Mouse (Mus musculus) forebrain, embryonic 10.5 days (tissue): Measurements from ENCODE around the gene Rgs9. TPM values are rescaled to one million over a fixed set of nuclear protein-coding genes. Genes with fewer than 3 reads are reported as not detected.

ENCODE experiments used
- DNase-seq: peaks from one replicate; pipeline ENCODE4 v3.0.0-alpha.2; 2017; ENCODE audit warnings: low spot score; ENCODE audit errors: extremely low spot score
- H3K27ac ChIP-seq: fragments of 300-500 bp; sonication (generic); 2 replicates; pipeline ENCODE4 v1.5.1; 2016; ENCODE audit warnings: mild to moderate bottlenecking
- H3K27me3 ChIP-seq: fragments of 300-500 bp; sonication (generic); 2 replicates; pipeline ENCODE4 v1.6.1; 2016; ENCODE audit warnings: mild to moderate bottlenecking; ENCODE audit not compliant: poor library complexity, severe bottlenecking
- H3K36me3 ChIP-seq: fragments of 300-500 bp; sonication (generic); replicated peaks from 2 replicates; pipeline ENCODE4 v1.6.1; 2016; ENCODE audit warnings: mild to moderate bottlenecking, moderate library complexity
- H3K4me1 ChIP-seq: fragments of 300-500 bp; sonication (generic); 2 replicates; pipeline ENCODE4 v1.6.1; 2016
- H3K4me3 ChIP-seq: fragments of 300-500 bp; sonication (generic); 2 replicates; pipeline ENCODE4 v1.5.1; 2016; ENCODE audit warnings: mild to moderate bottlenecking, moderate library complexity
- H3K9me3 ChIP-seq: fragments of 300-500 bp; sonication (generic); 2 replicates; pipeline ENCODE4 v1.6.1; 2016; ENCODE audit warnings: mild to moderate bottlenecking, moderate library complexity
- WGBS: fragments of 180-500 bp; shearing (Covaris S2); methylation state at CpG from one replicate; pipeline ENCODE4 v1.1.7; 2016; 5-methylcytosine and 5-hydroxymethylcytosine counted together
- polyA plus RNA-seq: library from polyadenylated mRNA; unstranded; fragments of >200 nt; fragmentation: Nextera tagmentation; extraction: Ambion mirVana; gene quantifications from 2 replicates; pipeline ENCODE4 v1.2.1, GENCODE M21; 2016

The Rgs9 gene
- polyA plus RNA-seq, 1 experiment from 2014 or later, result 1.3 TPM

DNA sequence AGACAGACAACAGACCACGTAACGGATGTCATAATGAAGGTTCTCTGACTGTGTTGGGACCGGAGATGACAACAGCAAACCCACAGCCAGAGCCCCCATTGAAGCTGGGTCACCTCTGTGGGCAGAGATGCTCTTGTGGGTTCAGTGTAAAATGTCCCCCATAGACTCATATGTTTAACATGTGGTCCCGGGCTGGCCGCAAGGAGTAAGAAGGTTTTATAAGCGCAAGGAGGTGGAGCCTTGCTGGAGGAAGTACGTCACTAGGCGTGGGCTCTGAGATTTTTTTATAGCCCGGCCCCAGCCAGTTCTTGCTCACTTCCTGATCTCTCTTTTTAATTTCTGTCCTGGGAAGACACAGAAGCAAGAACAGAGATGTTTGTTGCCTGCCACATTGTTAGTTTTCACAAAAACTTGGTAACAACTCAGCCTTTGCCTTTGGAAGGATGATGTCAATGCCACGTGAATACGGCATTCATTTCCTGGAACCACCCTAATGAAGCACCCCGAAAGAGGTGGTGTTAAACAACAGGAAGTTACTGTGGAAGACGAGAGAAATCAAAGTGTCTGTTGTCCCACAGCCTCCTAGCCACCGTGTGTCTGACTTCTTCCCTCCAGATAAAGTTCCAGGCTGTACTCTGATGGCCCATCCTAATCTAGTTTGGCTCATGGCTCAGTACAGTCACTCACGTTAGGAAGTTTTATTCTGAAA lies 79.1 kb downstream of the Rgs9 start:
- H3K27me3 ChIP-seq, result peaks cover 15% of the 10 kb centered on the region
- no peaks in the 10 kb centered on the region for H3K9me3 ChIP-seq
- no peak overlapping the region; the same call in 1 of the 2 replicates for H3K27ac ChIP-seq
- no peak overlapping the region for H3K4me3 ChIP-seq
- H3K36me3 ChIP-seq, result no peaks in the 10 kb centered on the region
- no peak for DNase-seq
- WGBS, result 84% methylated on average over 15 of the region's 15 CpGs
- H3K4me1 ChIP-seq, result peaks cover 23% of the 10 kb centered on the region

DNA sequence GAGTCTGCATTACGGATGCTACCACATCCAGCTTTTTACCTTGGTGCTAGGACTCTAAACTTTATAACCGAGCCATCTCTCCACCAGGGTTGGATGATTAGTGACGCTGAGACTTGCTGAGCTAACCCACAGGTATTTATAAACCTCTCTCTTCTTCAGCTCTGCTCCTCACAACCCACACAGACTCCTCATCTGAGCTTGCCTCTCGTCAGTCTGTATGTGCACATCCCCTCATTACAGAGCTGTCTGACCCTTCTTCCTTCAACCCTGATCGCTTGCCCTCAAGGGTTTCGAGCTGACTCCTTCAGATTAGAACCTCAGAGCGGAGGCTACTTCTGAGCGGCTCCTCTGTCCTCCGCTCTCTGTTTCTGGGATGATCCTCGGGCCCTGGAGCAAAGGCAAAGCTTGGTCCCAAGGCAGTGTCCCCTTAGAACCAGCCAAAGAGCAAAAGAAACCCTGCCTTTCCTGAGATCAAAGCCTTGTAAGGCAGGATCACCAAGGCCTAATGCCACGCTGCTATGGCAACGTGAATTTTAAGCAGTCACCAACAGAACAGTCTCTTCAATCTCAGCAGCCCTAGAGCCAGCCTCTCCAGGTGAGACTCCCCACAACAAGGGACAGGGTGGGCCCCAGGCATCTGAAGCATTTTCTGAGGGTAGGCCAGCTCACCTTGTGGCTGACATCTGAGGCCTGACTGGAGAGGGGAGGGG lies 79.9 kb downstream of the Rgs9 start:
- Histone ChIP-seq H3K4me3 (peak overlapping the region; percentile 10; the same call in 1 of the 2 replicates), H3K9me3 (no peaks in the 10 kb centered on the region), H3K27me3 (peaks cover 19% of the 10 kb centered on the region), H3K36me3 (no peaks in the 10 kb centered on the region), H3K4me1 (peaks cover 23% of the 10 kb centered on the region), H3K27ac (peak overlapping the region; percentile 73)
- DNase-seq, result peak; percentile 46
- 28% methylated on average over 12 of the region's 12 CpGs for WGBS

DNA sequence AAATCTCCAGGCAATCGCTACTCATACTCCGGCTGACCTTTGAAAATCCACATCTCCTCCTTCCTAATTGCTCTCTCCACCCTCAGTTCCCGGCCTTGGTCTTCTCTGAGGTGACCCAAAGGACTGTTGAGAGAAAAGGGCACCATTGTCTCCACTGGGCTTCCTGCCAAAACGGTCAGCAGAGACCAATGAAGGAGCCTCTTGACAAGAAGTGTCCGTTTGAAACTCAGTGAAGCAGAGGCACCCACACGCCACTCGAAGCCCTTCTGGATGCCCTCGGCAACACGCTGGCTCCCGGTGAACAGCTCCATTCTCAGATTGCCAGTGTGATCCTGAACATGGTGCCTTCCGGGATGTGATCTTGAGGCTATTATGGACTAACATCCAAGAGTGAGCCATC lies 87.2 kb downstream of the Rgs9 start:
- no peaks in the 10 kb centered on the region for H3K9me3 ChIP-seq
- WGBS, result 41% methylated on average over 11 of the region's 11 CpGs
- no peaks in the 10 kb centered on the region for H3K36me3 ChIP-seq
- peaks cover 37% of the 10 kb centered on the region for H3K4me1 ChIP-seq
- H3K27me3 ChIP-seq, result peaks cover 36% of the 10 kb centered on the region
- no peak overlapping the region for H3K4me3 ChIP-seq
- H3K27ac ChIP-seq, result peak overlapping the region; percentile 57
- DNase-seq, result no peak

DNA sequence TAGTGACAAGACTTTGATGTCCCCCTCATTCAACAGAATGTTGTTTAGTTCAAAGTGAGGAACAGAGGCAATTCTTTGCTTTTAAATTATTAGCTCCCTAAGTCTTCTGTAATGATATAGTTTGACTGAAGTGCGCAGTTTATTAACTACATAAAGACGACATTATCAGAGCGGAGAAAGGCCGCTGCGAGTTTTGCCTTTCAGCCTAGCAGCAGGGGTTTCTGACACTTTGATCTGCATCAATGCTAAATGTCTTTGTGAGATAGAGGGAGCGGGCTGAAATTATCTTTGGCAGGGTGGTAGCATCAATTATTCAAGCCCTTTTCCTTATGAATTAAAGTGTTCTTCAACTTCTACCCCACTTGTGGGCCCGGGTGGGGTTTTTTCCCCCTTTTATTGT lies 87.6 kb downstream of the Rgs9 start:
- Histone ChIP-seq H3K36me3 (no peaks in the 10 kb centered on the region), H3K27me3 (peaks cover 36% of the 10 kb centered on the region), H3K9me3 (no peaks in the 10 kb centered on the region), H3K27ac (peak overlapping the region; percentile 57; the same call in 1 of the 2 replicates), H3K4me3 (no peak overlapping the region), H3K4me1 (peaks cover 41% of the 10 kb centered on the region)
- no peak for DNase-seq
- 36% methylated on average over 7 of the region's 7 CpGs for WGBS

DNA sequence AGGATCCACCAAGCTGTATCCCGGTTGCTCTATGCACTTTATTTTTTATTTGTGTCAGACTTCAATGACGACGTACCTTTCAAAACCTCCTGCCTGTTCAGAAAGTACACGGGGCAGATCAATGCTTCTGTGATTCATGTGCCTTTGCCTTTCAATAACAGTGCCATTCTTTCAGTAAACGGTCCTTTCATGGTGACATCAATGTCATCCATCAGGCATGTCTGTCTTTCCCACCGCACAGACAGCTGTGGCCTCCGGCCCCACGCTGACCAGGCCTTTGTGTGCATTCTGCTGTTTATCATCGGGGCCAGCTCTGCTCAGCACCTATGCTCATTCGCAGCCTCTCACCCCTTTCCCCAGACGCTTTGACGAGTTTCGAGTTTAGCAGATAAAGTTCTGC lies 91.2 kb downstream of the Rgs9 start:
- H3K4me3 ChIP-seq, result no peak overlapping the region

DNA sequence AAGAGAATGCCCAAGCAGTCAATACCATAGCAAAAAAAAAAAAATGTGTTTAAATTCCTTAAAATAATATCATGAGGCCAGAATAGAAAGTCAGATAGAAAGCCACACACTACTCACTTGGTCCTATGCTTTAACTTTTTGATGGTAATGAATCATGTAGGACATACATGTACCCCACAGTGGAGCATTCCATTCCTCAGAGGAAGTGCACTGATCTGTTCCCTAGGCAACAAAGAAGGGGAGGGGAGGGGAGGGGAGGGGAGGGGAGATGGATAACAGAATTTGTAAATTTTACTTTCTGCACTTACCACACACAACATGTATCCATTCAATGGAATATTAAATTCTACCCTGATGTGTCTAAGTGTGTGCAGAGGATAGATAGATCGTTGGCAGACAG lies 91.9 kb downstream of the Rgs9 start:
- DNase-seq, result no peak
- Histone ChIP-seq H3K27me3 (peaks cover 28% of the 10 kb centered on the region), H3K4me3 (no peak overlapping the region), H3K4me1 (peaks cover 36% of the 10 kb centered on the region), H3K27ac (no peak overlapping the region), H3K36me3 (no peaks in the 10 kb centered on the region), H3K9me3 (no peaks in the 10 kb centered on the region)
- WGBS, result 95% methylated on average over 1 of the region's 1 CpGs

More for the DNA sequence above, 91.2 kb downstream of the Rgs9 start:
- no peaks in the 10 kb centered on the region for H3K36me3 ChIP-seq
- H3K27ac ChIP-seq, result 0 out of 2 replicates have a peak overlapping the region, but pooled peaks have one; percentile 16
- no peak for DNase-seq
- 51% methylated on average over 13 of the region's 13 CpGs for WGBS
- H3K9me3 ChIP-seq, result no peaks in the 10 kb centered on the region
- peaks cover 28% of the 10 kb centered on the region for H3K27me3 ChIP-seq
- H3K4me1 ChIP-seq, result peaks cover 41% of the 10 kb centered on the region

DNA sequence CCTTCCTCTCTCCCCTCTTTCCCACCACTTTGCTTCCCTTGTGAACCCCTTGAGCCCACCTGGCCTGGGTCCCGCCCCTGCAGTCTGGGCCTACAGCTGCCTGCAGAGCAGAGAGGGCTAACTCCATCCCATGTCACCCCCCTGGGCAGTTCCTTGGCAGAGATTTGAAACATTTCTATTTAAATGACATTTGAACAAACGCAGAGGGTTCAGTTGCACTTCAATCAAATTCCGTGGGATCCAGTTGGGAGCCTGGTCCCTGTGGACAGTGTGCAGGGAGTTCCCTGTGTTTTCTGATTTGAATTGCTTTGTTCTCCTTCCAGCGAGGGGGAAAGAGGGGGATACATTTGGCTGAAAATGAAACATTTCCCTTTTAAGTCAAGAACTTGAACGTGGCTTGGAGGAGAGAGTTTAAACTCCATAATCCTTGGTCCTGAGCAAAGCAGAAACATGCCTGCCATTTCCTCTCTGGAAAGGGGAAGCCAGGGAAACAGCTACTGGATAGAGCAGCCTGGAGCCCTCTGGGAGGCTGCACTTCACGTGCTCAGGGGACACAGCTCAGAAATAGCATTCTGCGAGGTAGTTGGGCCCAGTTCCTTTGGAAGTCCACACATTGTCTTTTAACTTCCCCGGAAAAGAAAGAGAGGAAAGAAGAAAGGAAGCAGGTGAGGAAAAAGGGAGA lies 98.2 kb downstream of the Rgs9 start:
- peaks cover 8% of the 10 kb centered on the region; the same call in 1 of the 2 replicates for H3K27me3 ChIP-seq
- no peaks in the 10 kb centered on the region for H3K9me3 ChIP-seq
- H3K36me3 ChIP-seq, result no peaks in the 10 kb centered on the region
- 57% methylated on average over 8 of the region's 8 CpGs for WGBS
- no peak overlapping the region for H3K4me3 ChIP-seq
- H3K4me1 ChIP-seq, result peaks cover 10% of the 10 kb centered on the region
- H3K27ac ChIP-seq, result peak overlapping the region; percentile 63; the same call in 1 of the 2 replicates
- no peak for DNase-seq

DNA sequence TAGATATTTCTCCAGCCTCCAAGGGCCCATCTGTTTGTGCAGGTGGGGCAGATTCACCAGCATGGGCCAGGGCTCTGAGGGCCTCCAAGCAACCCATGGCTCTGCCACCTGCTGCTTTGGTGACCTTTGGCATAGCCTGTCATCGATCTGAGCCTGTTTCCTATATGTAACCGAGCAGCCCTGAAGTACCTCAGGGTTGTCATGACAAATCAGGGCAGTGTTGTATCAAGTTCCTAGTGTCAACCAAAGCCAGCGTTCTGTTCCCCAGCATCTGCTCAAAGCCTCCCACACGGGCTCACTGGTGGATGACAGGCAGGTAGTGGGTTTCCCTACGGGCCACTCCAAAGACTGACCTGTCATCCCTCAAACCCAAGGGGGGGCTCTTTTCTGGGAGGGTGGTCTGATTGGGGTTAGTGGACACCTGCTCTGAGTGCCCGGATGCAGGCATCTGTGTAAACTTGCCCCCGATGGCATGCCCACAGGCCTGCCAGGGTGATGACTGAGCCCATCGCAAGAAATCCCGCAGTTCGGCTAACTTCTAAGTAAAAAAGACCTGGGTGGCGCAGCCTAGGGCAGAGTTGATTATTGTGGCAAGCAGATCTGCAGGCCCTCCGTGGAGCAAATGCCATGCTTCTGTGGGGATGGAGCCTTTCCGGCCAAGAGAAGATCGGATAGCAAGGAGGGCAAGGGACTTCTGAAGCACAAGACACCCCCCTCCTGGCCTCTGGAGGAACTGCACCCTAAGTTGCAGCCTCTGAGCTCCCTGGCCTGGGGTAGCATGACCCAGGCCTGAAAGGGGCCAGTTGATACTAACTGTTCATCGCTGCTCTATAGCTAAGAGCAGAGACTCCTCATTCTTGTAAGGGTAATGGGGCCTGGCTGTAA lies 105.0 kb downstream of the Rgs9 start:
- Histone ChIP-seq H3K9me3 (no peaks in the 10 kb centered on the region), H3K27me3 (no peaks in the 10 kb centered on the region), H3K4me3 (no peak overlapping the region), H3K4me1 (peaks cover 8% of the 10 kb centered on the region), H3K36me3 (no peaks in the 10 kb centered on the region), H3K27ac (peak overlapping the region; percentile 40; the same call in 1 of the 2 replicates)
- DNase-seq, result peak; percentile 82
- 48% methylated on average over 15 of the region's 15 CpGs for WGBS

DNA sequence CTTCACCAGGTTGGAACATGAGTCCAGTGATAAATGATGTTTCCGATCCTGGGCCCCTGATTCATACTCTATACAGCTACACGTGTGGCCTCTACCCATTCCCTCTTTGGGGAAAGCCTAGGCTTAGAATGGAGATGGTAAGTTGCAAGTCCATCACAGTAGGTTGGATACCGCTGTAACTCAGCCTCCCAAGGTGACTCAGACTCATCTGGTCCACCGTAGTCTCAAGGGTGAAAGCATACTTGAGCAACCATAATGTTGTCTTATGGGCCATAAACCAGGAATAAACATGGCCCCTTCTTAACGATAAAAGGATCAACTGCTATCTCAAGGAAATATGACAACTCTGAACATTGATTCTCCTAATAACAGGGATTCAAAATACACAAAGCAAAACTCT lies 109.7 kb downstream of the Rgs9 start:
- H3K4me3 ChIP-seq, result no peak overlapping the region
- H3K36me3 ChIP-seq, result no peaks in the 10 kb centered on the region
- no peaks in the 10 kb centered on the region for H3K27me3 ChIP-seq
- no peak for DNase-seq
- H3K27ac ChIP-seq, result no peak overlapping the region
- 94% methylated on average over 5 of the region's 5 CpGs for WGBS
- no peaks in the 10 kb centered on the region for H3K9me3 ChIP-seq
- H3K4me1 ChIP-seq, result peaks cover 7% of the 10 kb centered on the region

DNA sequence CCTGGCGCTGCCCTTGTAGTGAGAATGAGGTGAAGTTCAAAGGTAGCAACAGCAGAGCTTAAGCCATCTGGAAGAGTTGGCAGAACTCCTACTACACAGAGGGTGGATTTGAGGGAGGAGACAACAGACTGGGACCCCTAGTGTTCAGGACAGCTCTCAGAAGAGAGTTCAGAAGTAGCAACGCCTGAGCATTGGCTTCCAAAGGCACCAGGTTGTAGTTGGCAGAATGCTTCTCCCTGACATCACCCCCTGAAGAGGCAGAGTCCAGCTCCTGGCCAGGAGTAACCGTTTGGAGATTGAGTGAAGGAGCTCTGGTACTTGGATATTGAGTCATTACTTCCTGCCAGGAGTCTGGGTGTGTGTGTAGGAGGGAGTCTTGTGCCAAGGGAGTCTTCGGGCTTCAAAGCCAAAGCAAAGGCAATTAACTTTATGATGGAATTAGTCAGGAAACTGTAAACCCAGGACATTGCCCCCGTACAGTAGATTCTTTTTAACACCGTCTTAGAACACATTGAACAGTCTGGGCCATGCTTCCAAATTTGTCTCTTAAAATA lies 110.2 kb downstream of the Rgs9 start:
- H3K27me3 ChIP-seq, result no peaks in the 10 kb centered on the region
- no peaks in the 10 kb centered on the region for H3K9me3 ChIP-seq
- DNase-seq, result no peak
- H3K27ac ChIP-seq, result no peak overlapping the region
- no peaks in the 10 kb centered on the region for H3K36me3 ChIP-seq
- 88% methylated on average over 6 of the region's 6 CpGs for WGBS
- peaks cover 2% of the 10 kb centered on the region for H3K4me1 ChIP-seq
- no peak overlapping the region for H3K4me3 ChIP-seq

DNA sequence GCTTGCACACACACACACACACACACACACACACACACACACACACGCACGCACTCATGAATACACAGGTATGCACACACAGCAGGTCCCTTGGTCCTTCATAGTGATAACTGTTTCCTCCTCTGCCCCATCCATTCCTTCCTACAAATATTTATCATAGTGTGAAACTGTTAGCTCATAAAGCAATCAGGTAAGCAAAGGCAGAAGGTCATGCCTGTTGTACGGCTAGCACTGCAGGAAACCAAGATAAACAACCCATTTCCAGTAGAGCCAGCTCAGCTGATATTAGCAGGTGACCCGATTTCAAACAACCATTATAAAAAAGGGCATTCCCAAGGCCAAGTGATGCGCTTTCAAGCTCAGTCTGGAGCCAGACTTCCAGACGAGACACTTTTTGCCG lies 116.8 kb downstream of the Rgs9 start:
- WGBS, result 87% methylated on average over 7 of the region's 7 CpGs
- H3K9me3 ChIP-seq, result no peaks in the 10 kb centered on the region
- H3K36me3 ChIP-seq, result no peaks in the 10 kb centered on the region
- H3K27me3 ChIP-seq, result no peaks in the 10 kb centered on the region; the same call in 1 of the 2 replicates
- DNase-seq, result no peak
- H3K4me3 ChIP-seq, result no peak overlapping the region
- no peak overlapping the region for H3K27ac ChIP-seq
- H3K4me1 ChIP-seq, result peaks cover 17% of the 10 kb centered on the region

DNA sequence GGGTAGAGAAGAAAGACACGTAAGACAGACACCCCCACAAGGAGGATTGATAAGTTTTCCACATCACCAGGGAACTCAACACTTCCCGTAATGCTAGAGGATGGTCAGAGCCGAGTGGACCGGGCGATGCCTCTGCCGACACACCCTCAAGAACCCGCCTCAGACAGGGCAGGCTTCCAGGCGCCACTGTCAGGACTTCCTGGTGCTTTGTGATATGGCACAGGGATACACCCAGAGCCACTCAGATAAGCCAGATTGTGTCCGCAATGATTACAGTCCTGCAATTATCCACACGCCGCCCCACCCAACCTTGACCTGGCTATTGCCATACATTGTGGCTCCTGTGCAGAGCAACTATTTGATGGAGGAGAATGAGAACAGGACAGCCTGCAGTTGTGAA lies 117.6 kb downstream of the Rgs9 start:
- Histone ChIP-seq H3K4me1 (peaks cover 17% of the 10 kb centered on the region), H3K36me3 (no peaks in the 10 kb centered on the region), H3K27ac (no peak overlapping the region), H3K4me3 (no peak overlapping the region), H3K27me3 (no peaks in the 10 kb centered on the region; the same call in 1 of the 2 replicates), H3K9me3 (no peaks in the 10 kb centered on the region)
- DNase-seq, result no peak
- WGBS, result 91% methylated on average over 11 of the region's 11 CpGs
